Mouse (Mus musculus) MEL (cell line): ENCODE data around the gene Acpp.

Experiments
- CTCF ChIP-seq, 3 experiments: IDR thresholded peaks in 2 of 3; conservative IDR thresholded peaks in 1 of 3; 2 replicates each; pipeline ENCODE4 v1.5.1; 2011 to 2012; ENCODE audit warnings: low read length in 3 of 3, low read depth in 2 of 3, mild to moderate bottlenecking in 2 of 3, improper control_type of control experiment in 1 of 3, inconsistent platforms in 1 of 3, mixed read lengths in 1 of 3, moderate library complexity in 1 of 3; ENCODE audit not compliant: control insufficient read depth in 1 of 3, insufficient read depth in 1 of 3, poor library complexity in 1 of 3, severe bottlenecking in 1 of 3
- E2F4 ChIP-seq: IDR thresholded peaks from 2 replicates; pipeline ENCODE4 v1.6.1; 2011; ENCODE audit warnings: low read depth, low read length, improper control_type of control experiment, borderline replicate concordance
- POLR2A ChIP-seq, 2 experiments: IDR thresholded peaks; 2 replicates each; pipeline ENCODE4 v1.6.1; 2011 to 2012; ENCODE audit warnings: low read length in 2 of 2, mild to moderate bottlenecking in 2 of 2, control low read depth in 1 of 2, improper control_type of control experiment in 1 of 2, low read depth in 1 of 2, moderate library complexity in 1 of 2; ENCODE audit not compliant: control insufficient read depth in 1 of 2, insufficient read depth in 1 of 2, poor library complexity in 1 of 2

DNA sequence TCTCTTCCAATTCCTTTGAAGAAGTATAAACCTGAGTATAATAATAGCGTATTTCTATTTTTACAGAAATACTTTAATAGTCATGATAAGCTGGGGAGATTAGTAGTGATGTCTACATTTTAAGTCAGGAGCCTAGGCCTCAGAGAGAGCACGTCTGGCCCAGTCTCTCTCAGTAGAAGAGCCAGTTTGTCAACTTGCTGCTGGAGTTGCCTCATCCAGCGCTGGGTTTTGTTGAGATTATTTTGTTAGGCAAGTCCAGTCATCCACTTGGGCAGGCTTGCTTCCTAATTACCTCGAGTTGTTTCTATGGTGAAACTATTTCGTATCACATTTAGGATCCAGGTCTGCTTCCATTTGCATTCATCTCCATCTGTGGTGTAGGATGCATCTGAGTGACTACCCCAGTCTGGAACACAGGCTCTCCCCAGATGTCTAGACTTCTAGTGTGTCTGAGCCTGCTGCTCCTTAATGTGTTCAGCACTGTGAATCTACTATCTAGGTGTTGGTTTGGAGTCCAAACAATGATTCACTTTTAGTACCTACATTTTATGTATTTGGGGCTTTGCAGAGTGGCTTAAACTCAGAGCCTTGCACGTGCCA lies 45.1 kb upstream of the Acpp start:
- TF ChIP-seq CTCF (IDR thresholded peaks at IDR 0.05 in 2 of 3, conservative IDR thresholded peaks at IDR 0.05 in 1 of 3; ENCODE audit: control insufficient read depth in 1 of 3, insufficient read depth in 1 of 3, low read depth in 2 of 3, low read length in 3 of 3, poor library complexity in 1 of 3, severe bottlenecking in 1 of 3) (no peak), POLR2A (IDR thresholded peaks at IDR 0.05; ENCODE audit: control insufficient read depth in 1 of 2, insufficient read depth in 1 of 2, low read depth in 1 of 2, low read length in 2 of 2, poor library complexity in 1 of 2) (no peak), E2F4 (no peak)
